Mouse (Mus musculus): ENCODE results near the gene Pkp4.

Gene Pkp4

DNA sequence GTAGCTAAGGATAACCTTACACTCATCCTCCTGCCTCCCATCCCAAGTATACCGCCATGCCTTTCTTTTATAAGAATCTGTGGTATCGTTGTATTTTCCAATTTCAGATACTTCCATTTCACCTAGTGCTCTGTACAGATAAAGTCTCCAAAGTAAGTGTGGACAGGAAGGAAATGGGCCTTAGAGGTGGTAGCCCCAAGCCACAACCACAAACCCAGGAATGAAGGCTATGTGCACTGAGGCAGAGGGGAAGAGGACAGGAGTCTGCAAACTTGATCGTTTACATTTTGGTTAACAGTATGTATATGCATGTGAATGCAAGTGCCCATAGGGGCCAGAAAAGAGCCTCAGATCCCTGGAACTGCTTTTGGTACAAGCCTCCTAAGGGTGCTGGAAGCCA is 139.2 kb downstream of the Pkp4 start:
- in situ Hi-C loops (cut with MboI; ENCODE audit: low pct_unique_long_range_greater_than_20kb in 1 of 2, low sequenced_read_pairs in 2 of 2, unreplicated experiment in 1 of 2): no loop called here

DNA sequence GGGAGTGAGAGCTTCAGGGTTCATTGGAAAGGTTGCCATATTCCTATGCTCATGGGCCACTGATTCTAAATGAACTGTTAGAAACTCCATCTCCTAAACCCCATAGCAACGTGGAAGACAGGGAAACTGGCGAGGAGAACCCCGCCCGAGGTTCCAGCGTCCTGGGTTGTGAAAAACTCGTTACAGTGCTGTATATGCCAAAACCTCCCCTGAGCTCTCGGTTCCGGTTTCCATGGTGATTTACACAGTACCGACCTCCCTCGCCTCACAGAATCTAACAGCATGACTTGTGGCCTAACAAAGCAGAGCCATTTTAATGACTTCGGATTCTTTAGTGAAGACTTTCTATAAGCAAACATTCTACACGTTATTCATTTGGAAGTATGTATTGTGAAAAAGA is 141.0 kb downstream of the Pkp4 start:
- in situ Hi-C loops (cut with MboI; ENCODE audit: low pct_unique_long_range_greater_than_20kb in 1 of 2, low sequenced_read_pairs in 2 of 2, unreplicated experiment in 1 of 2): no loop called here

DNA sequence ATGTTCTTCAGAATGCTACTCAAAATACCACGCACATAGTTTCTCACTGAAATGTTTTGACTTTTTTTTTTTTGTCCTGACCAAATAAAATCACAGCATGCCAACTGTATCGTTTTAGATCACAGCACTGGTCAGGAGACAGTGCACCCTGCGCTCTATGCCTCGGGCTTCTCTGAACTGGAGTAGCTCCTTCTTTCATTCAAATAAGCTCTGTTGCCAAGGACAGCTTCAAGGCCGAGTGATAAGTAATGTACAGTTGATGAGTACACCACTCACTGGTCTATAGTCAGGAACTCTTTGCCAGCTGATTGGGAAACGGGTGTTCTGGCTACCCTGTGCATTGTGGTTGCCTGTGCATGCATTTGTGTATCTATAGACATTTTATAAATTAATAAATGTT is 141.8 kb downstream of the Pkp4 start:
- in situ Hi-C loops (cut with MboI; ENCODE audit: low pct_unique_long_range_greater_than_20kb in 1 of 2, low sequenced_read_pairs in 2 of 2, unreplicated experiment in 1 of 2): no loop called here

DNA sequence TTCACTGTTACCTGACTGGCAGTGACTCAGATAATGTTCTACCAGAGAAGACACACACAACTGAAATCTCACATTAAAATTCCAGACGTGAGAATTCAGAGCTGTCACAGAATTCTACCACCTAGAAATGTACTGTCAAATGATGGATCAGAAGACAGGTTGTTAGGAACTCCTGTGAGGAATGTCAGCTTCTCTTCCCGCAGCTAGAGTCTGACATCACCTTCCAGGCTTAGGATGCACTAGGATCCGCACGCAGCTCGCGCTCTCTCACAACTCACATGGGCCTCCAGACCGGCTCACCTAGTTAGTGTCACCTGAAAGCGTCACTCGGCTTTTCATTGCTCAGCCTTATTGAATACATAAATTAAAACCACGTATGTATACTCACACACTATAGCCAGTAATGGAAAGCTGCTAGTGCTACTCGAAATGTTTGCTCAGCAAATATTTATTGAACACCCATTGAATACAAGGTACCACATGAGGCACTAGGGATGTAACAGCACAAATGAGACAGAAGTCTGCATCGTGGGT is 142.9 kb downstream of the Pkp4 start:
- in situ Hi-C loops (cut with MboI; ENCODE audit: low pct_unique_long_range_greater_than_20kb in 1 of 2, low sequenced_read_pairs in 2 of 2, unreplicated experiment in 1 of 2): no loop called here

DNA sequence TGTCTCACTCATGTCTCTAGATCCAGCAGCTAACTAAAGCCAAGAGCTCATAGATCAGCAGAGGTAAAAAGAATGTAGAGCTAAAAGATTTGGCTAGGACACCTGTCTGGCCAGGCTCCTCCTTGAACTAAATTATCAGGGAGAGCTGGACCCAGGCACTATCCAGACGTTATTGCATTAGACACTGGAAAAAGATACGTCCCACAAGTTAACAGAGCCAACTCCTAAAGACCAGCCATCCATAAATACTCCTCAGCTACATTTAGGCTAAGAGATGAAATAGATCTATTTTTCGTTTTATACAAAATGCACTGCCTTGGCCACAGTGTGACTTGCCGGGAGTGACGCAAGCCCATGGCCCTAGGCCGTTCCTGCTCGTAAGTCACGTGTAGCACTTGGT is 146.7 kb downstream of the Pkp4 start:
- in situ Hi-C loops (cut with MboI; ENCODE audit: low pct_unique_long_range_greater_than_20kb in 1 of 2, low sequenced_read_pairs in 2 of 2, unreplicated experiment in 1 of 2): no loop called here

DNA sequence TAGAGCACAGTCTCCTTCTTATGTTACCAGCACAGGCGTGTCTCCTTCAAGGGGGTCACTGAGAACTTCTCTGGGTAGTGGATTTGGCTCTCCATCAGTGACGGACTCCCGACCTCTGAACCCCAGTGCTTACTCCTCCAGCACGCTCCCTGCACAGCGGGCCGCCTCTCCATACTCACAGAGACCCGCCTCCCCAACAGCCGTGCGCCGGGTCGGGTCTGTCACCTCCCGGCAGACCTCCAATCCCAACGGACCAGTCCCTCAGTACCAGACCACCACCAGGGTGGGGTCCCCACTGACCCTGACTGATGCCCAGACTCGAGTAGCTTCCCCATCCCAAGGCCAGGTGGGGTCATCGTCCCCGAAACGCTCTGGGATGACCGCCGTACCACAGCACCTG is 147.4 kb downstream of the Pkp4 start:
- in situ Hi-C loops (cut with MboI; ENCODE audit: low pct_unique_long_range_greater_than_20kb in 1 of 2, low sequenced_read_pairs in 2 of 2, unreplicated experiment in 1 of 2): no loop called here

DNA sequence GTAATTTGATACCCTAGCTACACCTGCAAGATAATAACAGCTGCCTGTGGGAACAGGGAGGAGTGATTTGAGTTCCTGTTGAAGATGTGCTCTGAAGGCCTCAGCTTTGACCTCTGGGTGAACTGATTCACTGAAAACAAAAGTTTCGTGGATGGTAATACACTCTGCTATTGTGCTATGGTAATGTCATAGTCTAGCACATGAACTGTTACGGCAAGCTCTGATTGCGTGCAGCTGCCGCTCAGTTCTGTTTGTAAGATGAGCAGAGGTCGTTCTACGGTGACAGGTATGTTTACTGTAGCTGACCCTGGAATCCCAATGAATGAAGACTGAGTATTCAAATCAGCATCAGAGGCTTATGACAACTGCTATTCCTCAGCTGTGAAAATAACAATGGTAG is 152.6 kb downstream of the Pkp4 start:
- in situ Hi-C loops (cut with MboI; ENCODE audit: low pct_unique_long_range_greater_than_20kb in 1 of 2, low sequenced_read_pairs in 2 of 2, unreplicated experiment in 1 of 2): no loop called here

DNA sequence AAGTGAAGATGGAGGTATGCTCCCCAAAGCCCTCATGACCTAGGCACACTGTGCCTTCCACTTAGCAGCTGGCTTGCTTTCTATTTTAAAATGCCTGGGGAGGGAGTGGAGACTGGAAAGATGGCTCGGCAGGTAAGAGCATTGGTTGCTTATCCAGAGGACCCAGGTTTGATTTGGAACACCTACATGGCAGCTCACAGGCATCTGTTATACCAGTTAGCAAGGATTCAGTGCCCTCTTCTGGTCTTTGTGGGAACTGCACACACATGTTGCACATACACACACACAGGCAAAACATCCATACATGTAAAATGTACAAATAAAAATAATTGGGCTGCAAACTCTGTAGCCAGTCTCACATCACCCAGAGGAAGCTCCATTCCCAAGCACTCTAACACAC is 158.0 kb downstream of the Pkp4 start:
- in situ Hi-C loops (cut with MboI; ENCODE audit: low pct_unique_long_range_greater_than_20kb in 1 of 2, low sequenced_read_pairs in 2 of 2, unreplicated experiment in 1 of 2): no loop called here

DNA sequence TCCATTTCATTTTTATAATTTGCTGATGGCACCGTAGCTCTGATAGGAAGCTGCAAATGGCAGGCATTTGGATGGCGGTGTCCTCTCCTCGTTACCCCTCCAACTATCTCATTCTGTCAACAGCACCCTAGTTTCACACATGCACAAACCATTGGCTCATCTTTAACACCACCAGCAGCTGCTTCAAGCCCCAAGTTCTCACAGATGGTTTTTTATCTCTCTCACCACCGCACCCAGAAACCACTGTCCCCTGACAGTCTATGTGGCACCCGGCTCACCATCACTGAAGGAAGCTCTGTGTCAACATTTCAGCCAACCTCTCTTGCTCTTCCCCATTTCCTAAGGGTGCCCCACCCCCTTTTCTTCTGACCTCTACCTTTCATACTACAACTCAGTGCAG is 167.3 kb downstream of the Pkp4 start:
- in situ Hi-C loops (cut with MboI; ENCODE audit: low pct_unique_long_range_greater_than_20kb in 1 of 2, low sequenced_read_pairs in 2 of 2, unreplicated experiment in 1 of 2): no loop called here

DNA sequence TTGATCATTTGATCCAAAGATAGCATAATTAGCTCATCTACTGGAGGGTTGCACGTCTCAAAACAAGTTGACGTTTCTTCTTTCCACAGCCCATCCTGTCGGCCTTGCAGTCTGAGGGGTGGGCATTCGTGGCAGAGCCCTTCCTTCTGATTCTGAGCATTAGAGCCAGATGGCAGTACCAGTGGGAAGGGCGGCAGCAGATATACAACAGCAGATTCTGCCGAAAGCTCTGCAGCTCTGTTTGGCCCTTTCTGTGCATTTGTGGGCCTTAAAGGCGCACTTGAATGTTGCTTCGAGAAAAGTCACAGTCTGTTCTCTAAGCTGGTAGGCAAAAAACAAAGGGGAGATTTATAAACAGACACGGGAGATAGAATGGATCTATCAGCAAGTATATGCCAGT is 170.4 kb downstream of the Pkp4 start:
- in situ Hi-C loops (cut with MboI; ENCODE audit: low pct_unique_long_range_greater_than_20kb in 1 of 2, low sequenced_read_pairs in 2 of 2, unreplicated experiment in 1 of 2): no loop called here

DNA sequence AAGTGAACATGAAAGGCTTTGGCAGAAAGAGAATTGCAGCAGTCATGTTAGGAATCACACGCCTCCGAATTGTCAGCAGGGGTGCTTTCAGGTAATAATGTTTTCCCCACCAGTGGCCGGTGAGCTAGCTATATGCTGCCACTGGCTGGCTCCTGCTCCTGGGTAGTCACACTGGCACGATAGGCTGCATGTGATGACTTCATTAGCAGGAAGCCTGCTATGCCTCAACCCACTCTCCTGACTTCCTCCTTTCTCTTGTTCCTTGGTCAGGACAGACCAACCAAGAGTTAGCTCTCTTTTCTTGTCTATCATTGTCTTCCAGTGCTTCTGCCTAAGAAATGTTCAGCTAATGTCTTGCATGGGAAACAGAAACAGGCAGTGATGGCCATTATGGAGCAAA is 171.9 kb downstream of the Pkp4 start:
- in situ Hi-C loops (cut with MboI; ENCODE audit: low pct_unique_long_range_greater_than_20kb in 1 of 2, low sequenced_read_pairs in 2 of 2, unreplicated experiment in 1 of 2): no loop called here

DNA sequence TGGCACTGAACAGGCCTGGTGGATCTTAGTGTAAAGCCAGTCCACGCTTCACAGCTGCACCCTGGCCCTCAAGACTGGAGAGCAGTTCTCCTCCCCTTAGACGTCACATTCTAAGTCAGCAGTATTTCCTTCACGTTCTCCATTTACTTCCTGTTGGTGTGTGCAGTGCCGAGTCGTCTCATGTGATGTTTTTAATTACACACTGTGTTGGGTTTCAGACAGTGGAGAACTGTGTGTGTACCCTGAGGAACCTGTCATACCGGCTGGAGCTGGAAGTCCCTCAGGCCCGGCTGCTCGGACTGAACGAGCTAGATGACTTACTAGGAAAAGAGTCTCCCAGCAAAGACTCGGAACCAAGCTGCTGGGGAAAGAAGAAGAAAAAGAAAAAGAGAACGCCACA is 177.9 kb downstream of the Pkp4 start:
- in situ Hi-C loops (cut with MboI; ENCODE audit: low pct_unique_long_range_greater_than_20kb in 1 of 2, low sequenced_read_pairs in 2 of 2, unreplicated experiment in 1 of 2): no loop called here

DNA sequence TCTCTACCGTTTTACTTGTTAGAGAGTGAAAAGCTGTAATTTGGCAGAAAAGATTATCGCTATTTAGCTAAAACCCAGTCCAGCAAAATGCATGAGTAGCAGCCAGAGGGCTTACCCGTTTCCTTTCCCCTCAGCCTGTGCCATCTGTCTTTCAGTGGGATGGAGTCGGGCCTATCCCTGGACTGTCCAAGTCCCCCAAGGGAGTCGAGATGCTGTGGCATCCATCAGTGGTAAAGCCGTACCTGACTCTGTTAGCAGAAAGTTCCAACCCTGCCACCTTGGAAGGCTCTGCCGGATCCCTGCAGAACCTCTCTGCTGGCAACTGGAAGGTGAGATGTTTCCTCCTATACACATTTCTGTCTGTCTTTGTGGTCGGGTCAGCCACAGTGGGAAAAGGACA is 178.3 kb downstream of the Pkp4 start:
- in situ Hi-C loops (cut with MboI; ENCODE audit: low pct_unique_long_range_greater_than_20kb in 1 of 2, low sequenced_read_pairs in 2 of 2, unreplicated experiment in 1 of 2): no loop called here

DNA sequence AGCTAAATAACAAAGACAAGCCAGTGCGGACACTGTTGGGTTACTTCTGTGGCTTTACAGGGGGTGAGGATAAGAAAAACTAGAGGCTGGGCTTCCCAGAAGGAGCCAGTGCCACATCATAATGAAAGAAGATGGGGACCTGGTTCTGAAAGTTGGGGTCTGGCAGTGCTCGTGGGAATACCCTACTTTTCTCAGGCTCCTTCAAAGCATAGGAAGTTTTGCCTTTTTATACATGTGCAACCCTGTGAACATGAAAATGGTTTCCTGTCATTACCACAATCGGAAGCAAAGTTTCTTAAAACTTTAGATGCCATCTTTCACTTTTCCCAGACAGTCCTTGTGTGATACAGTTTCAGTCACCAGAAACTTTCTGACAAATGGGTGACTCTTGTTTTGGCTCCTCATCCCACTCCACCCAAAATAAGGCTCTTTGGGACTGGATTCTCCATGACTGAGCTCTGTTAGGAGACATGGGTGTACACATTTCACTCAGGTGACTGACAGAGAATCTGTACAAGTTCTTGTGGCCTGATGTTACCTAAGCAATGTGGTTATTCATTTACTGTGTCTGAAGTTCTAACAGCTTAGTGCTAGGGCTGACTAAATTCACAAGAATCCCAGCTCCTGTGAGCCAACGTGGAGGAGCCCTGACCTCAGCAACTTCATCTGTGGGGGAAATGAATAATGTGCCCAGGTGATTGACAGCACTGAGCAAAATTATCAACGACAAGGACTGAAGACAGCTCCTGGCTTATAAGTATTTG is 179.3 kb downstream of the Pkp4 start:
- in situ Hi-C loops (cut with MboI; ENCODE audit: low pct_unique_long_range_greater_than_20kb in 1 of 2, low sequenced_read_pairs in 2 of 2, unreplicated experiment in 1 of 2): no loop called here

DNA sequence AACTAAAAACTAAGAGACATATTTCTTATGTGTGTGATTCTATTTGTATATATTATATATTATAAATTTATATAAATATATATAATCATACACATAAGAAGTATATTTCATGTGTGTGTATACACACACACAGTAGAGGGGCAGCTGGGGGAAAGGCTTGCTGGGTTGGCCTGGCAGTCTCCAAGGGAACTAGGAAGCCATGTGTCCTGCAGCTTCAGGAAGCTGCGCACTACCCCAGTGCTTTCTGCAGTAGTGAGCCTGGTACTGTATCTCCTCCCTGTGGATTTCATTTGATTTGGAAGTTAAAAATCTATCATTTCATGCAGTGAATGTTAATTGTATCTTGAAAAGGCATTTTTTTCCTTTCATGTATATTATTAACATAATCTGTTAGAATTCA is 180.2 kb downstream of the Pkp4 start:
- in situ Hi-C loops (cut with MboI; ENCODE audit: low pct_unique_long_range_greater_than_20kb in 1 of 2, low sequenced_read_pairs in 2 of 2, unreplicated experiment in 1 of 2): no loop called here

DNA sequence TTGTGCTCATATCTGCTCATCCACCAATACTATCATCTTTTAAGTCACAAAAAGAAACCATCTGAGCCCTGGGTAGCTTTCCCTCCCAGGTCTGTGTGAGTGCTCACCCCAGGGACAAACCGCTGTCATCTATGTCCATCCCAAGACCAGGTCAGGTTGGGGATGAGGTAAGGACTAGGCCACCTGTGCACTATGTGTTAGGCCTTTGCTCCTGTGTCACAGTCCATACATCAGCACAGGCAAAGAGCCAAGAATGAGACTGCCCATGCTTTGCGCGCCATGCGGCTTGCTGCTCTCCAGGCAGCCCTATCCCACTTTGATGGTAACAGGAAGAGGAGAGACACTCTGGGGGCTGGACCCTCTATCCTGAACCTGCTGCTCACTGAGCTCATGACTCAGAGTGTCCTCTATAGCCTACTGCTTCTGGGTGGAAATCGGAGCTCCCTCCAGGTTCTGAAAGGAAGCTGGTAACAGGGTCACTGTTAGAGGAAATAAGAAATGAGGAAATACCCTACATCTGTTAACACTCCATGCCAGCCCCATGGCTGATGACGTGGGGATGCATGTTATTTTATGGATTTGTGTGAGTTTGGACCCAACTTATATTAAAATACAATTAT is 182.1 kb downstream of the Pkp4 start:
- in situ Hi-C loops (cut with MboI; ENCODE audit: low pct_unique_long_range_greater_than_20kb in 1 of 2, low sequenced_read_pairs in 2 of 2, unreplicated experiment in 1 of 2): no loop called here

DNA sequence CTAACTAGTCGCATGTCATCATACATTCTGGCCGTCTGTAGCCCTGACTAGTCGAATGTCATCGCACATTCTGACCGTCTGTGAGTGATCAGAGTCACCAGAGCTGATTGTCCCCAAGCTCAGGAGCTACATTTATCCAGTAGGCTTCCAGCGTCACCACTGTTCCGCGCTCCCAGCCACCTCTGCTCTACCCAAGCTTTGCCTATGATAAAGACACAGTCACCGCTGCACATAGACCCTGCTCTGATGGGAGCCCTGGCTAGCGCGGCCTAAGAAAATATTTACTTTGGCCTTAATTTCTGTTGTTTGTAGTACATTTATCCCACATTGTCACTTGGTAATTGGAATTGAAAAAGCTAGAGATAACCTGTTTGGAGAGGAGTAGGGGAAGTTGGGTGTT is 183.2 kb downstream of the Pkp4 start:
- in situ Hi-C loops (cut with MboI; ENCODE audit: low pct_unique_long_range_greater_than_20kb in 1 of 2, low sequenced_read_pairs in 2 of 2, unreplicated experiment in 1 of 2): no loop called here

DNA sequence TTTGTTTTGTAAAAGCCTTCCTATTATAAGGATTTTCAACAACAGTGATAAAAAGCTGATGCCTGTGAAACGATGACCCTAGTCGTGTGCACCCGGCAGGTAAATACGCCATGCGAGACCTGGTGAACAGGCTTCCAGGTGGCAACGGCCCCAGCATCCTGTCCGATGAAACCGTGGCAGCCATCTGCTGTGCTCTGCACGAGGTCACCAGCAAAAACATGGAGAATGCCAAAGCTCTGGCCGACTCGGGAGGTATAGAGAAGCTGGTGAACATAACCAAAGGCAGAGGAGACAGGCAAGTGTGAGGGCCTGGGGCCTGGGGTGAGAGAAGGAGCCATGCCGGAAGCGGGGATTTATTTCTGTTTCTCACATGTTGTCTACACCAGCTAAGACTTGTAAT is 184.0 kb downstream of the Pkp4 start:
- in situ Hi-C loops (cut with MboI; ENCODE audit: low pct_unique_long_range_greater_than_20kb in 1 of 2, low sequenced_read_pairs in 2 of 2, unreplicated experiment in 1 of 2): no loop called here

DNA sequence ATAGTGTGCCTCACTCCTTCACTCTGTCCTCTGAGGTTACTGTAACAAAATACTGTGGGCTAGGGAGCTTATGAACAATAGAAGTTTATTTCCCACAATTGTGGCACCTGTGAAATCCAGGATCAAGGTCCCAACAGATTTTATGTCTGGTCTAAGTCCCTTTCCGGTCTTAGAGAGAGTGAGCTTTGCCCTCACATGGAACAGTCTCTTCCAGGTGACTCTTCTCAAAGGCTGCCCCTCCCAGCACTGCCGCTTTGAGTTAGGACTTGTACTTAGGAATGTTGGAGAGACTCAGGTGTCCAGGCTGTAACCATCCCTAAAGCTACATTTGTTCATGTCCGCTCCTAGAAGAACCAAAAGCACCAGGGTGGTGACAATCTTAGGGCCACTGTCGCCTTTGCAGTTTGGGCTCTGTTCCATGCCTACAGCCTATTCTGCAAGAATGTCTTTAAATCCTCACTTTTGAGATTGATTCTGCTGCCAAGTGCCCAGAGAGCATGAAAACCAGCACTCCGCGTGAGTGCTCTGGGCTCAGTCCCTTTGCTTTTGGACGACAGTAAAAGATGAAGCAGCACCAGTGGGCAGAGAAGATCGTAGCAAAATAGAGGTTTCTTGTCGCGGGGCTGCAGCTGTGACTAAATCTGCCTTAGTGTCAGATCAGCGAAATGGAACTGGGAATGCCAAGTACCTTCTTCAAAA is 184.6 kb downstream of the Pkp4 start:
- in situ Hi-C loops (cut with MboI; ENCODE audit: low pct_unique_long_range_greater_than_20kb in 1 of 2, low sequenced_read_pairs in 2 of 2, unreplicated experiment in 1 of 2): no loop called here

DNA sequence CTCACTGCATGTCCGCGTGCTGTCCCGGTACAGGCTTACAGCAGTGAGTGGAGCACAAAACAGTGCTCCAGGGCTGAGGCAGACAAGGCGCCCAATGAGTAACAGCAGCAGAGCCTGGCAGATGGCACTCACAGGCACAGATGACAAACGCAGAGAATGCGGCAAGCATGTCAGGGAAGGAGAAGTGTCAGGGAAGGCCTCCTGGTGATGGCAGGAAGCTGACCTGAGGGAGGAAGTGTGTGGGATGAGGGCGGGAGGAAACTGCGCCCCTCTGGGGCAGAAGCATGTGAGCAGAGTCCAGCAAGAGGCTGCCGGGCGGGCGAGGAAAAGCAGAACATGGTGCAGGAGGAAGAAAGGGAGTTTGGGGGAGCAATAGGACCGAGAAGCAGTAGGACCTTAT is 185.8 kb downstream of the Pkp4 start:
- in situ Hi-C loops (cut with MboI; ENCODE audit: low pct_unique_long_range_greater_than_20kb in 1 of 2, low sequenced_read_pairs in 2 of 2, unreplicated experiment in 1 of 2): no loop called here
